Mouse (Mus musculus): ENCODE results near the gene Eif2s3x. TPM values are rescaled to one million over a fixed set of nuclear protein-coding genes. Genes with fewer than 3 reads are reported as not detected.

Gene Eif2s3x
- total and polyA plus RNA-seq, 3 experiments, result 183 to 551 (median 226) TPM

GRCm38 (mm10) chrX:94212597-94213321, at the start of gene Eif2s3x (continued):
- no peak for TF ChIP-seq MAFK (IDR thresholded peaks at IDR 0.05; ENCODE audit: borderline replicate concordance, low read depth, low read length)
- TF ChIP-seq MAX (IDR thresholded peaks at IDR 0.05; ENCODE audit: low read length), result peak; percentile 94
- TF ChIP-seq TAL1 (IDR thresholded peaks at IDR 0.05; ENCODE audit: low read length), result no peak
- no peak for TF ChIP-seq ZC3H11A (IDR thresholded peaks at IDR 0.05; ENCODE audit: low read depth, low read length)

- Histone ChIP-seq H3K9me3 (replicated peaks; ENCODE audit: insufficient read depth, low read length) (no peaks in the 10 kb centered on the region), H3K27me3 (ENCODE audit: control insufficient read depth in 1 of 2, insufficient read depth in 2 of 2, low read length in 2 of 2) (no peaks in the 10 kb centered on the region), H3K79me2 (ENCODE audit: control insufficient read depth, insufficient read depth, low read length, poor library complexity) (peaks cover 10% of the 10 kb centered on the region), H3K36me3 (ENCODE audit: control insufficient read depth in 1 of 2, insufficient read depth in 2 of 2, low read length in 2 of 2) (peaks cover 0 to 8% of the 10 kb centered on the region in 2 experiments; a peak in 2 of 4 replicates), H3K9ac (ENCODE audit: control insufficient read depth, low read depth, low read length, poor library complexity, severe bottlenecking) (peak overlapping the region; percentile 94), H3K4me3 (ENCODE audit: control insufficient read depth in 1 of 2, insufficient read depth in 1 of 2, low read depth in 2 of 2, low read length in 2 of 2) (peak overlapping the region; percentile 82 to 95), H3K27ac (ENCODE audit: control insufficient read depth, low read depth, low read length) (peak overlapping the region; percentile 76), H3K4me1 (ENCODE audit: control insufficient read depth in 1 of 2, insufficient read depth in 2 of 2, low read length in 2 of 2) (peaks cover 0 to 14% of the 10 kb centered on the region in 2 experiments; a peak in 2 of 4 replicates)
- TF ChIP-seq GATA1 (IDR thresholded peaks at IDR 0.05; ENCODE audit: low read depth, low read length) (peak; percentile 71), MYB (IDR thresholded peaks at IDR 0.05; ENCODE audit: low read depth, low read length) (no peak)
- peak; percentile 60 for DNase-seq (ENCODE audit: low read depth, low spot score)
These were observed 22.9 kb upstream of the Eif2s3x start for GRCm38 (mm10) chrX:94235601-94236000.

- Histone ChIP-seq H3K4me3 (ENCODE audit: control insufficient read depth in 1 of 2, insufficient read depth in 1 of 2, low read depth in 2 of 2, low read length in 2 of 2) (peak overlapping the region; percentile 82 to 95), H3K27ac (ENCODE audit: control insufficient read depth, low read depth, low read length) (peak overlapping the region; percentile 76)
- no peak for DNase-seq (ENCODE audit: low read depth, low spot score)
These were observed 22.5 kb upstream of the Eif2s3x start for GRCm38 (mm10) chrX:94235190-94235555.

GRCm38 (mm10) chrX:94234532-94235189, 22.0 kb upstream of the Eif2s3x start, which contains the start of gene Klhl15:
Klhl15 (plus strand) TSS chrX:94234599.
- Histone ChIP-seq H3K4me1 (ENCODE audit: control insufficient read depth in 1 of 2, insufficient read depth in 2 of 2, low read length in 2 of 2) (peaks cover 0 to 14% of the 10 kb centered on the region in 2 experiments; a peak in 2 of 4 replicates), H3K9ac (ENCODE audit: control insufficient read depth, low read depth, low read length, poor library complexity, severe bottlenecking) (peak within 1 kb of the TSS; percentile 94), H3K27ac (ENCODE audit: control insufficient read depth, low read depth, low read length) (peak within 1 kb of the TSS; percentile 96), H3K4me3 (ENCODE audit: control insufficient read depth in 1 of 2, insufficient read depth in 1 of 2, low read depth in 2 of 2, low read length in 2 of 2) (peak within 1 kb of the TSS; percentile 85 to 96), H3K79me2 (ENCODE audit: control insufficient read depth, insufficient read depth, low read length, poor library complexity) (peaks cover 10% of the 10 kb centered on the region), H3K9me3 (replicated peaks; ENCODE audit: insufficient read depth, low read length) (no peaks in the 10 kb centered on the region), H3K27me3 (ENCODE audit: control insufficient read depth in 1 of 2, insufficient read depth in 2 of 2, low read length in 2 of 2) (no peaks in the 10 kb centered on the region), H3K36me3 (ENCODE audit: control insufficient read depth in 1 of 2, insufficient read depth in 2 of 2, low read length in 2 of 2) (peaks cover 0 to 8% of the 10 kb centered on the region in 2 experiments; a peak in 2 of 4 replicates)
- DNase-seq (ENCODE audit: low read depth, low spot score), result peak; percentile 90
- 0 out of 2 replicates have a peak, but pooled peaks have one; percentile 5 for TF ChIP-seq USF1 (IDR thresholded peaks at IDR 0.05; ENCODE audit: low read depth, low read length)
- peak; percentile 16 to 59; a peak in 1 of 4 replicates for TF ChIP-seq POLR2A (IDR thresholded peaks at IDR 0.05; ENCODE audit: control insufficient read depth in 1 of 2, insufficient read depth in 1 of 2, low read depth in 1 of 2, low read length in 2 of 2, poor library complexity in 1 of 2)
- no peak for TF ChIP-seq ZNF384 (IDR thresholded peaks at IDR 0.05; ENCODE audit: low read depth, low read length)
- TF ChIP-seq MAFK (IDR thresholded peaks at IDR 0.05; ENCODE audit: borderline replicate concordance, low read depth, low read length), result no peak
- no peak for TF ChIP-seq MYC (IDR thresholded peaks at IDR 0.05; ENCODE audit: low read depth, low read length)
- peak; percentile 60 for TF ChIP-seq SIN3A (IDR thresholded peaks at IDR 0.05; ENCODE audit: low read length)
- no peak for TF ChIP-seq ELF1 (IDR thresholded peaks at IDR 0.05; ENCODE audit: low read depth, low read length)
- peak; percentile 63 for TF ChIP-seq ZMIZ1 (IDR thresholded peaks at IDR 0.05; ENCODE audit: low read depth, low read length)
- TF ChIP-seq ZC3H11A (IDR thresholded peaks at IDR 0.05; ENCODE audit: low read depth, low read length), result no peak
- peak; percentile 30; the same call in 1 of the 2 replicates for TF ChIP-seq MXI1 (IDR thresholded peaks at IDR 0.05; ENCODE audit: low read depth, low read length)
- no peak for TF ChIP-seq BHLHE40 (IDR thresholded peaks at IDR 0.05; ENCODE audit: borderline replicate concordance, low read depth, low read length)
- no peak for TF ChIP-seq MEF2A (IDR thresholded peaks at IDR 0.05; ENCODE audit: extremely low read depth, insufficient replicate concordance, low read depth, low read length, poor library complexity, severe bottlenecking)
- peak; percentile 60; the same call in 1 of the 2 replicates for TF ChIP-seq NELFE (IDR thresholded peaks at IDR 0.05; ENCODE audit: low read depth, low read length)
- no peak for TF ChIP-seq POLR2AphosphoS2 (IDR thresholded peaks at IDR 0.05; ENCODE audit: low read length)
- no peak for TF ChIP-seq E2F4 (IDR thresholded peaks at IDR 0.05; ENCODE audit: borderline replicate concordance, low read depth, low read length)

More at GRCm38 (mm10) chrX:94235190-94235555, 22.5 kb upstream of the Eif2s3x start:
- Histone ChIP-seq H3K9ac (ENCODE audit: control insufficient read depth, low read depth, low read length, poor library complexity, severe bottlenecking) (peak overlapping the region; percentile 94), H3K4me1 (ENCODE audit: control insufficient read depth in 1 of 2, insufficient read depth in 2 of 2, low read length in 2 of 2) (peaks cover 0 to 14% of the 10 kb centered on the region in 2 experiments; a peak in 2 of 4 replicates), H3K36me3 (ENCODE audit: control insufficient read depth in 1 of 2, insufficient read depth in 2 of 2, low read length in 2 of 2) (peaks cover 0 to 8% of the 10 kb centered on the region in 2 experiments; a peak in 2 of 4 replicates), H3K27me3 (ENCODE audit: control insufficient read depth in 1 of 2, insufficient read depth in 2 of 2, low read length in 2 of 2) (no peaks in the 10 kb centered on the region), H3K79me2 (ENCODE audit: control insufficient read depth, insufficient read depth, low read length, poor library complexity) (peaks cover 10% of the 10 kb centered on the region), H3K9me3 (replicated peaks; ENCODE audit: insufficient read depth, low read length) (no peaks in the 10 kb centered on the region)
- no peak for TF ChIP-seq CTCF (IDR thresholded peaks at IDR 0.05 in 2 of 3, conservative IDR thresholded peaks at IDR 0.05 in 1 of 3; ENCODE audit: control insufficient read depth in 1 of 3, insufficient read depth in 1 of 3, low read depth in 2 of 3, low read length in 3 of 3, poor library complexity in 1 of 3, severe bottlenecking in 1 of 3)
- TF ChIP-seq ZMIZ1 (IDR thresholded peaks at IDR 0.05; ENCODE audit: low read depth, low read length), result peak; percentile 8; the same call in 1 of the 2 replicates

All from MEL (cell line).